Mouse (Mus musculus): ENCODE measurements around the gene Slc25a18.

The Slc25a18 gene

DNA sequence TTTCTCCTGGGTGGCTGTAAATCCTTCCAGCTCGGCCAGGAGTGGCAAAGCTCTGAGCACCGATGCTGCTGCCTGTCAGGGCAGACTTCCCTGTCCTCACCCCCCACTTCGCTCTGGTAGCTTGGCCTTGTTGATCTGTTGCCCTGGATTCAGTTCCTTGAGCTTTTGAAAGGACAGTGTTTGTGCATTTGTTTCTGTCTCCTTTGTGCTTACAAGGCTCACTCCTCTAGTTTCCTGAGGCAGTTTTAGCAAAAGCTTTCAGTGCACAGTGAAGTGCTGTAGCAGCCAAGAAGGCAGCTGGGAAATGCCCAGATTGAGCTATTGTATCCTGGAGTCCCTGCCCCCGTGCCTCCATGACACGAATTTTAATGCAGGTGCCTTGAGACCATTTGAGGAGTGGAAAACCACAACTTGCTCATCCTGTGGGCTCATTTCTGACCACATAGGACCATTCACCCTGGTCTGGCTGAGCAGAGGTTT, at the start of gene Slc25a18:
Gene Slc25a18, plus strand, starts transcription at position 430 of the 480 bp plus-strand sequence.
- DNase-seq (ENCODE audit: low spot score in 2 of 2): no peak

- no peak for DNase-seq (ENCODE audit: low spot score in 2 of 2)
These were observed 47.4 kb upstream of the Slc25a18 start for GRCm38 (mm10) chr6:120725986-120726385.

- DNase-seq (ENCODE audit: low spot score in 2 of 2): no peak
These were observed 37.4 kb upstream of the Slc25a18 start for GRCm38 (mm10) chr6:120736011-120736410.

DNA sequence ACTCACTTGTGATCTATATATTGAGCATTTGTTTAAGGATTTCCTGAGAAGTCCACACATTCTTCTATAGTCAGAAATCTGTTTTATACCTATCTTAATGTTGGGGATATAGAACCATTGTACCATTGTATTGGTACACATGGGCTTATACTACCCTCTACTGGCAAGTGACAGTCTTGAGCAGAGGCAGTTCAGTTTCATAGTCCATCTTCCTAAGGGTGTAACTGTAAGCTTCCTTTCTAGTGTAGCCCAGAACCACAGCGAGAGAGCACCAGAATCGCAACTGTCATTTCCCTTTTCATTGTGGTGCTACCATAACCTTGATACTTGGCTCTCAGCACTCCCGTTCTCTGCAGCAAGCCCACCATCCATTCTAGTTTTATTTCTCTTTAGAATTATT, 36.8 kb upstream of the Slc25a18 start:
- DNase-seq (ENCODE audit: low spot score in 2 of 2): peak in 1 of 2 experiments; percentile 3

DNA sequence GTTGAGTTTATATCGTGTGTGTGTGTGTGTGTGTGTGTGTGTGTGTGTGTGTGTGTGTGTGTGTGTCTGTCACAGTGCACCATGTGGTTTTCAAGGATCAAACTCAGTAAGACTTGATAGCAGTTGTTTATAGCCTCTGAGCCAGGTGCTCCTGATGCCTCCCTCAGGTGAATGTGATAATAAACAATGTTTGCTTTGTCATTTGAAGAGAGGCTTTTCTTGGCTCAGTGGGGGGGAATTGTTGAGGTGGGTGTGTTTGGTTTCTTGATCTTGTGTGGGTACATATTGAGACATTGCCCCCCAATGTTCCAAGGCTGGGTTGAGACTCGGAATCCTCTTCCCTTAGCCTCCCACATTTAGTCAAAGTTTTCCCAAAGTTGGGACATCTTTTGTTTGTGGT, 30.2 kb upstream of the Slc25a18 start:
- DNase-seq (ENCODE audit: low spot score in 2 of 2): no peak

DNA sequence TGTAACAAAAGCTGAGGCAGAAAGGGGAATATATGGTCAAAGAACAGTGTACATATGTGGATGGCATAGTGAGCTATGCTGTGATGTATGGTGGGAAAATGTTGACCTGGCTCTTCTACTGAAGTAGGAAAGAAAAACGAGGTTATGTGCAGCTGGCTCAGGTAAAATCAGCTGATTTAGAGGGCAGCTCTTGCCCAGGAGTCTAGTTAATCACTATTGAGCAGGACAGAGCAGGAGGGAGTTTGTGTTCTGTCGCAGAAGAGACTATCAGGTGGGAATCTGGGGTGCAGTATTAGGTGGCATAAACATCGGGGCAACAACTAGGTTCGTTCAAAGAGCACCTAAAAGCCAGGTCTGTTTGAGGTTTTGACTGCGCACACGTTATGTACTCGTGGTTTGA, 29.1 kb upstream of the Slc25a18 start:
- no peak for DNase-seq (ENCODE audit: low spot score in 2 of 2)

- no peak for DNase-seq (ENCODE audit: low spot score in 2 of 2)
These were observed 27.0 kb upstream of the Slc25a18 start for GRCm38 (mm10) chr6:120746416-120746815.

GRCm38 (mm10) chr6:120761151-120761550, 12.2 kb upstream of the Slc25a18 start:
- no peak for DNase-seq (ENCODE audit: low spot score in 2 of 2)

GRCm38 (mm10) chr6:120769972-120770371, 3.4 kb upstream of the Slc25a18 start:
- DNase-seq (ENCODE audit: low spot score in 2 of 2): no peak

- no peak for DNase-seq (ENCODE audit: low spot score in 2 of 2)
These were observed 2.0 kb upstream of the Slc25a18 start for GRCm38 (mm10) chr6:120771366-120771765.

DNA sequence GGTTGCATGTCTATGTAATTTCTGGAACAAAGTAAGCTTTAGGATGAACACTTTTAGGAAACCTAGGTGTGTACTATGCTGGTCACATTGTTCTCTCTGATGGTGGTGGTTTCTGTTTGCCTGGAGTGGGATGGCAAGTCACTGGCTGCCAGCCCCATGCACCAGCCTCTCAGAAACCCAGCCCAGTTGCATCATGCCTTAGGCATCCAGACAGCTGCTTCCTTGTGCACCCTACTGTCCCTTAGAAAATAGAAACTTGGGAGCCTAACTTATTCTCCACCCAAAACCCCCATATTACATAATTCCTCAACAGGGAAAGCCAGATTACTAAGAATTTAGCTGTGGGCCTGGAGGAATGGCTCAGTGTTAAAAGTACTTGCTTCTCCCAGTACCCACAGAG, 1.4 kb upstream of the Slc25a18 start:
- DNase-seq (ENCODE audit: low spot score in 2 of 2): no peak

GRCm38 (mm10) chr6:120773763-120774162, 385 bp downstream of the Slc25a18 start:
- DNase-seq (ENCODE audit: low spot score in 2 of 2): no peak

DNA sequence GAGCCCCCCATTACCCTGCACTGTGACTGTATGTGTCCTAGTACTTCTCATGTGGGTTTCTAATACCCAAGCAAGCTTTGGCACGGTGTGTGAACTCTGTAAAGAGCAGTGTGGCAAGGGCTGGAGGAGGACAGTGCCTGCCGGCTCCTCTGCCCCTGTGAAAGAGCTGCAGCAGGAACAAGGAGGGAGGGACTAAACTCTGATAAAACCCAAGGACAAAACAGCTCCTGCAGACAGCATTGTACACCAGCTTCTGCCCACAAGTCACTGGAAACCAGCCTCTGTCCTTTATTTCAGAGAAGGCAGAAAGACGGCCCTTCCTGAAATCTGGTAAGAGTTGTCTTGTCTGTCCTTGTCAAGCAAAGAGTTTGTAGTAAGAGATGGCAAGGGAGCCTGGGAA, 2.9 kb downstream of the Slc25a18 start:
- no peak for DNase-seq (ENCODE audit: low spot score in 2 of 2)

- no peak for DNase-seq (ENCODE audit: low spot score in 2 of 2)
These were observed 4.2 kb downstream of the Slc25a18 start for GRCm38 (mm10) chr6:120777533-120777932.

- DNase-seq (ENCODE audit: low spot score in 2 of 2): no peak
These were observed 4.8 kb downstream of the Slc25a18 start for GRCm38 (mm10) chr6:120778226-120778625.

DNA sequence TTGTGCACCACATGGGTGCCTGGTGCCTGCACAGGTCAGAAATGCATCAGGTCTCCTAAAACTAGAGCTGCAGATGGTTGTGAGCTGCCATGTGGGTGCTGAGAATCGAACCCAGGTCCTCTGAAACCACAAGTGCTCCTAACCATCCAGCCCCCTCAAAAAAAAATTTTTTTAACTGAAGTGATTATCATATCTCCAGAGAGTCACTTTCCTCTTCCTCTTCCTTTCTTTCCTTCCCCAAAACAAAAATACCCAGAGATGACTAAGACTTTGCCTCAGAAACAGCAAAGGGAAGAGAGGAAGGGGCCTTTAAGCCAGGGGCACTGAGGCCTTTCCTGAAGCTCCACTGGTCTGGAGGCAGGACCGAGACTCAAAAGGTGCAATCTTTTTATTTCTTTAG, 9.6 kb downstream of the Slc25a18 start:
- no peak for DNase-seq (ENCODE audit: low spot score in 2 of 2)

DNA sequence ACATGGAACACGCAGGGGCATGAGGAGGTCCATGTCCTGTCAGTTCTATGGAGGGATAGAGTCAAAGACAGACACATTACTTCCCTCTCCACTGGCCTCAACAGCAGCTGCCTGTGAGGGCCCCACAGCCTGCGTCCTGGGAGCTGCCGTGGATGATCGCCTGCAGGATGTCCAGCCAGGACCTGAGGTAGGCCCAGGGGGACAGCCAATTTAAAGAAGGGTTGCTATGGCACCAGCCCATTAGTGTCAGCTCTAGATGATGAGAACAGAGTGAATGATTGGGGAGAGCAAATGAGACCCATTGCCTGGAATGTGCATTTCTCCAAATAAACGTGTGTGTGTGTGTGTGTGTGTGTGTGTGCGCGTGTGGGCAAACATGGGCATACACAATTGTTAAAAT, 11.0 kb downstream of the Slc25a18 start:
- DNase-seq (ENCODE audit: low spot score in 2 of 2): no peak

- DNase-seq (ENCODE audit: low spot score in 2 of 2): no peak
These were observed 14.8 kb downstream of the Slc25a18 start for GRCm38 (mm10) chr6:120788068-120788607.

DNA sequence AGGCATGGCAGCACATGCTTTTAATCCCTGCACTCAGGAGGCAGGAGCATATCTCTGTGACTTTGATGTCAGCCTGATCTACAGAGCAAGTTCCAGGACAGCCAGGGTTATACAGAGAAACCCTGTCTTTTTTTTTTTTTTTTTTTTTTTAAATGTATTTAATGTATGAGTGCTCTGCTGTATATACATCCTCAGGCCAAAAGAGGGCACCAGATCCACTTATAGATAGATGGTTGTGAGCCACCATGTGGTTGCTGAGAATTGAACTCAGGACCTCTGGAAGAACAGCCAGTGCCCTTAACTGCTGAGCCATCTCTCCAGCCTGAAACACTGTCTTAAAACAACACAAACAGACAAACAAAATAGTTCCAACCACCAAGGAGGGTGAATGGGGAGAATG, 15.5 kb downstream of the Slc25a18 start:
- DNase-seq (ENCODE audit: low spot score in 2 of 2): no peak

- no peak for DNase-seq (ENCODE audit: low spot score in 2 of 2)
These were observed 16.8 kb downstream of the Slc25a18 start for GRCm38 (mm10) chr6:120790153-120790552.

GRCm38 (mm10) chr6:120790717-120791116, 17.3 kb downstream of the Slc25a18 start:
- DNase-seq (ENCODE audit: low spot score in 2 of 2): no peak

- DNase-seq (ENCODE audit: low spot score in 2 of 2): peak in 1 of 2 experiments; percentile 33
These were observed 19.6 kb downstream of the Slc25a18 start for GRCm38 (mm10) chr6:120792947-120793346.

DNA sequence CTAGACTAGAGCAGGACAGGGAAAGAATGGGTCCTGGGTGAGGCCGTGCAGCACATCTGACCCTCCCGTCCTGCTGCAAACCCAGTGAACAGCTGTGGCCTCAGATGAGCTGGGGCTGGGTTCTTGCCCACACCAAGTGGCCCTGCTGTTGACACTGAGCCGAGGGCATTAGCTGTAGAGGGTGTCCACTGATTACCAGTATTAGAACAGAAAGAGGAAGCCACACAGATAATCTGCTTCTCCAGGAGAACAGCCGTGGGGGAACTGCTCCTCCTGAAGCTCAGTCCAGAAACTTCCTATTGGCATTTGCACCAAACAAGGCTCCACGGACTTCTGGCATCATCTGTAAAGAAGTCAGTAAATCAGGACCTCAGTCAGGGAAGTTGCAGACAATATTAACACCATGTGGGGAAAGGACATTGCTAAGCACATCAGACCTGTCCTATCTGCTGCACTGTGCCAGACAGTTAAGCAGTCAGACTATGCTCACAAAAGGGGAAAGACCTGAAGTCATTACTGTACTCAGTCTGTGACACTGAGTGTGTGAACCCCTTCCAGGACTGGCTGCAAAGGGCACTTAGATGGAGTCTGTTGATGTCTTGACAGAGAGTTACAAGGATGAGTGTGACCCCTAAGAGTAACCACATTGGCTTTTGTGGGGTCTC, 22.2 kb downstream of the Slc25a18 start:
- no peak for DNase-seq (ENCODE audit: low spot score in 2 of 2)

- DNase-seq (ENCODE audit: low spot score in 2 of 2): peak in 1 of 2 experiments; percentile 74
These were observed 22.7 kb downstream of the Slc25a18 start for GRCm38 (mm10) chr6:120796111-120796510.

Data from right cerebral cortex, postnatal 36 days (tissue).